Mouse (Mus musculus) kidney, embryonic 15.5 days (tissue): ENCODE results near the gene Llph. TPM values are rescaled to one million over a fixed set of nuclear protein-coding genes. Genes with fewer than 3 reads are reported as not detected.
A peak's percentile ranks its signal among the peaks of the same experiment; 100 is the strongest.

Experiments used
- ATAC-seq: fragments of 200-750 bp; cut with Nextera tagmentation; replicated peaks from 2 replicates; pipeline ENCODE4 v1.8.0; 2017; ENCODE audit warnings: moderate TSS enrichment; ENCODE audit not compliant: low FRiP score
- H3K27ac ChIP-seq: fragments of 300-500 bp; sonication (generic); 2 replicates; pipeline ENCODE4 v1.5.1; 2015; ENCODE audit warnings: mild to moderate bottlenecking, inconsistent platforms
- H3K27me3 ChIP-seq: fragments of 300-500 bp; sonication (generic); 2 replicates; pipeline ENCODE4 v1.6.1; 2015; ENCODE audit warnings: inconsistent platforms
- H3K36me3 ChIP-seq: fragments of 300-500 bp; sonication (generic); 2 replicates; pipeline ENCODE4 v1.6.1; 2015; ENCODE audit warnings: inconsistent platforms
- H3K4me1 ChIP-seq: fragments of 300-500 bp; sonication (generic); 2 replicates; pipeline ENCODE4 v1.6.1; 2015; ENCODE audit warnings: inconsistent platforms
- H3K4me2 ChIP-seq: fragments of 300-500 bp; sonication (generic); 2 replicates; pipeline ENCODE4 v1.6.1; 2015; ENCODE audit warnings: moderate library complexity, mild to moderate bottlenecking, inconsistent platforms
- H3K4me3 ChIP-seq: fragments of 300-500 bp; sonication (generic); replicated peaks from 2 replicates; pipeline ENCODE4 v1.5.1; 2015; ENCODE audit warnings: mild to moderate bottlenecking, inconsistent platforms
- H3K9ac ChIP-seq: fragments of 300-500 bp; sonication (generic); 2 replicates; pipeline ENCODE4 v1.6.1; 2015; ENCODE audit warnings: mild to moderate bottlenecking, inconsistent platforms
- H3K9me3 ChIP-seq: fragments of 300-500 bp; sonication (generic); replicated peaks from 2 replicates; pipeline ENCODE4 v1.6.1; 2016; ENCODE audit warnings: inconsistent platforms
- WGBS: fragments of 180-500 bp; shearing (Covaris S2); methylation state at CpG from one replicate; pipeline ENCODE4 v1.1.7; 2015; ENCODE audit warnings: mixed read lengths; 5-methylcytosine and 5-hydroxymethylcytosine counted together
- polyA plus RNA-seq: library from polyadenylated mRNA; unstranded; fragments of >200 nt; fragmentation: Nextera tagmentation; extraction: Ambion mirVana; gene quantifications from 2 replicates; pipeline ENCODE4 v1.2.1, GENCODE M21; 2015

Gene Llph
- polyA plus RNA-seq, 1 experiment from 2014 or later, result 56.8 TPM

- ATAC-seq, result no peak
Measured at GRCm38 (mm10) chr10:120231718-120232117, 4.8 kb downstream of the Llph start.

GRCm38 (mm10) chr10:120233655-120234367 is 6.9 kb downstream of the Llph start:
- Histone ChIP-seq H3K4me2 (peak overlapping the region; percentile 43), H3K27ac (no peak overlapping the region), H3K27me3 (no peaks in the 10 kb centered on the region), H3K4me3 (peak overlapping the region; percentile 16; the same call in 1 of the 2 replicates), H3K4me1 (peaks cover 2% of the 10 kb centered on the region), H3K36me3 (peaks cover 39% of the 10 kb centered on the region), H3K9ac (peak overlapping the region; percentile 25; the same call in 1 of the 2 replicates), H3K9me3 (no peaks in the 10 kb centered on the region)
- ATAC-seq, result 0 out of 2 replicates have a peak, but pooled peaks have one; percentile 49
- 29% methylated on average over 18 of the region's 18 CpGs for WGBS

More at GRCm38 (mm10) chr10:120231718-120232117, 4.8 kb downstream of the Llph start:
- no peak overlapping the region for H3K9ac ChIP-seq
- peaks cover 16% of the 10 kb centered on the region for H3K4me1 ChIP-seq
- no peaks in the 10 kb centered on the region for H3K9me3 ChIP-seq
- no peak overlapping the region for H3K4me2 ChIP-seq
- 34% methylated on average over 5 of the region's 5 CpGs for WGBS
- H3K4me3 ChIP-seq, result no peak overlapping the region
- no peaks in the 10 kb centered on the region for H3K27me3 ChIP-seq
- H3K27ac ChIP-seq, result no peak overlapping the region
- peaks cover 46% of the 10 kb centered on the region for H3K36me3 ChIP-seq

GRCm38 (mm10) chr10:120236855-120237254 is 10.0 kb downstream of the Llph start:
- Histone ChIP-seq H3K36me3 (peaks cover 12% of the 10 kb centered on the region), H3K4me1 (no peaks in the 10 kb centered on the region), H3K4me3 (no peak overlapping the region), H3K27me3 (no peaks in the 10 kb centered on the region), H3K27ac (no peak overlapping the region), H3K9ac (no peak overlapping the region), H3K9me3 (no peaks in the 10 kb centered on the region), H3K4me2 (no peak overlapping the region)
- WGBS, result 64% methylated on average over 9 of the region's 9 CpGs
- no peak for ATAC-seq

- WGBS, result 91% methylated on average over 8 of the region's 8 CpGs
- no peaks in the 10 kb centered on the region for H3K27me3 ChIP-seq
- H3K4me1 ChIP-seq, result no peaks in the 10 kb centered on the region
- H3K36me3 ChIP-seq, result no peaks in the 10 kb centered on the region
- no peak overlapping the region for H3K4me3 ChIP-seq
- H3K27ac ChIP-seq, result no peak overlapping the region
- H3K9me3 ChIP-seq, result no peaks in the 10 kb centered on the region
- H3K9ac ChIP-seq, result no peak overlapping the region
- no peak for ATAC-seq
- no peak overlapping the region for H3K4me2 ChIP-seq
Measured at GRCm38 (mm10) chr10:120238241-120238640, 11.4 kb downstream of the Llph start.

GRCm38 (mm10) chr10:120239476-120239875 is 12.6 kb downstream of the Llph start:
- Histone ChIP-seq H3K4me3 (no peak overlapping the region), H3K9me3 (no peaks in the 10 kb centered on the region), H3K36me3 (no peaks in the 10 kb centered on the region), H3K4me1 (no peaks in the 10 kb centered on the region), H3K27ac (no peak overlapping the region), H3K4me2 (no peak overlapping the region), H3K9ac (no peak overlapping the region), H3K27me3 (no peaks in the 10 kb centered on the region)
- 75% methylated on average over 6 of the region's 6 CpGs for WGBS
- no peak for ATAC-seq

- no peaks in the 10 kb centered on the region for H3K9me3 ChIP-seq
- no peaks in the 10 kb centered on the region for H3K36me3 ChIP-seq
- H3K27ac ChIP-seq, result no peak overlapping the region
- H3K4me1 ChIP-seq, result peaks cover 9% of the 10 kb centered on the region
- no peak for ATAC-seq
- H3K27me3 ChIP-seq, result no peaks in the 10 kb centered on the region
- no peak overlapping the region for H3K4me3 ChIP-seq
- no peak overlapping the region for H3K4me2 ChIP-seq
- no peak overlapping the region for H3K9ac ChIP-seq
- WGBS, result 30% methylated on average over 6 of the region's 6 CpGs
Measured at GRCm38 (mm10) chr10:120242421-120242820, 15.6 kb downstream of the Llph start.

GRCm38 (mm10) chr10:120245681-120246080 is 18.8 kb downstream of the Llph start:
- Histone ChIP-seq H3K4me2 (no peak overlapping the region), H3K4me3 (no peak overlapping the region), H3K36me3 (no peaks in the 10 kb centered on the region), H3K27ac (no peak overlapping the region), H3K4me1 (peaks cover 9% of the 10 kb centered on the region), H3K9ac (no peak overlapping the region), H3K27me3 (no peaks in the 10 kb centered on the region), H3K9me3 (no peaks in the 10 kb centered on the region)
- ATAC-seq, result no peak
- WGBS, result 78% methylated on average over 5 of the region's 5 CpGs

GRCm38 (mm10) chr10:120246994-120247750 is 20.3 kb downstream of the Llph start:
- peak overlapping the region; percentile 40 for H3K4me2 ChIP-seq
- H3K4me1 ChIP-seq, result peaks cover 9% of the 10 kb centered on the region
- ATAC-seq, result peak; percentile 67; the same call in 1 of the 2 replicates
- 17% methylated on average over 9 of the region's 9 CpGs for WGBS
- H3K27ac ChIP-seq, result 0 out of 2 replicates have a peak overlapping the region, but pooled peaks have one; percentile 3
- H3K9me3 ChIP-seq, result no peaks in the 10 kb centered on the region
- peak overlapping the region; percentile 23 for H3K4me3 ChIP-seq
- no peaks in the 10 kb centered on the region for H3K36me3 ChIP-seq
- no peaks in the 10 kb centered on the region for H3K27me3 ChIP-seq
- H3K9ac ChIP-seq, result 0 out of 2 replicates have a peak overlapping the region, but pooled peaks have one; percentile 16

- H3K9me3 ChIP-seq, result no peaks in the 10 kb centered on the region
- no peak overlapping the region for H3K4me3 ChIP-seq
- no peak overlapping the region for H3K4me2 ChIP-seq
- peaks cover 25% of the 10 kb centered on the region for H3K4me1 ChIP-seq
- H3K36me3 ChIP-seq, result no peaks in the 10 kb centered on the region
- H3K27me3 ChIP-seq, result no peaks in the 10 kb centered on the region
- no peak for ATAC-seq
- 59% methylated on average over 11 of the region's 11 CpGs for WGBS
- no peak overlapping the region for H3K9ac ChIP-seq
- no peak overlapping the region for H3K27ac ChIP-seq
Measured at GRCm38 (mm10) chr10:120250911-120251683, 24.2 kb downstream of the Llph start.

GRCm38 (mm10) chr10:120251791-120252190 is 24.9 kb downstream of the Llph start:
- no peak overlapping the region for H3K4me2 ChIP-seq
- no peak overlapping the region for H3K9ac ChIP-seq
- H3K27me3 ChIP-seq, result no peaks in the 10 kb centered on the region
- no peaks in the 10 kb centered on the region for H3K36me3 ChIP-seq
- no peak for ATAC-seq
- no peak overlapping the region for H3K27ac ChIP-seq
- no peaks in the 10 kb centered on the region for H3K9me3 ChIP-seq
- WGBS, result 84% methylated on average over 4 of the region's 4 CpGs
- no peak overlapping the region for H3K4me3 ChIP-seq
- peaks cover 21% of the 10 kb centered on the region for H3K4me1 ChIP-seq

GRCm38 (mm10) chr10:120252800-120253199 is 25.9 kb downstream of the Llph start:
- Histone ChIP-seq H3K9me3 (no peaks in the 10 kb centered on the region), H3K4me3 (no peak overlapping the region), H3K4me2 (peak overlapping the region; percentile 47), H3K36me3 (no peaks in the 10 kb centered on the region), H3K27me3 (no peaks in the 10 kb centered on the region), H3K27ac (peak overlapping the region; percentile 47), H3K4me1 (peaks cover 15% of the 10 kb centered on the region), H3K9ac (no peak overlapping the region)
- ATAC-seq, result peak; percentile 49
- 9% methylated on average over 8 of the region's 8 CpGs for WGBS

- ATAC-seq, result no peak
- WGBS, result 23% methylated on average over 11 of the region's 11 CpGs
- H3K4me1 ChIP-seq, result peaks cover 15% of the 10 kb centered on the region
- no peak overlapping the region for H3K4me3 ChIP-seq
- H3K27me3 ChIP-seq, result no peaks in the 10 kb centered on the region
- no peaks in the 10 kb centered on the region for H3K9me3 ChIP-seq
- H3K27ac ChIP-seq, result no peak overlapping the region
- H3K4me2 ChIP-seq, result no peak overlapping the region
- no peak overlapping the region for H3K9ac ChIP-seq
- no peaks in the 10 kb centered on the region for H3K36me3 ChIP-seq
Measured at GRCm38 (mm10) chr10:120257231-120257630, 30.4 kb downstream of the Llph start.
